Mouse (Mus musculus) left cerebral cortex, postnatal 14 days (tissue): ENCODE measurements around the gene Srd5a2. TPM values are rescaled to one million over a fixed set of nuclear protein-coding genes. Genes with fewer than 3 reads are reported as not detected.
"Not testable (repeated sequence)": the region's sequence is repeated elsewhere in the genome, so short reads cannot be mapped to it uniquely, and the experiment has no call there.

Source experiments
- DNase-seq, 2 experiments: peaks; one replicate each; pipeline ENCODE4 v3.0.0; 2021 to 2022; ENCODE audit warnings: low spot score in 2 of 2, mixed read lengths in 1 of 2
- intact Hi-C: fragments of 180-260 bp; cut with DNase I; formaldehyde crosslinking; loops from one replicate; pipeline ENCODE4 v1.15.1; 2025
- long read RNA-seq, 2 experiments: library from polyadenylated mRNA; stranded (forward); transcript quantifications; one replicate each; pipeline ENCODE4 v2.0.0; 2021
- total RNA-seq, 2 experiments: library from RNA; stranded (reverse); gene quantifications; 2 replicates each; pipeline ENCODE4 v1.2.3; 2021

The Srd5a2 gene
- not detected for total RNA-seq
- long read RNA-seq, experiment 1: 0 reads
- long read RNA-seq, experiment 2: 0 reads

DNA sequence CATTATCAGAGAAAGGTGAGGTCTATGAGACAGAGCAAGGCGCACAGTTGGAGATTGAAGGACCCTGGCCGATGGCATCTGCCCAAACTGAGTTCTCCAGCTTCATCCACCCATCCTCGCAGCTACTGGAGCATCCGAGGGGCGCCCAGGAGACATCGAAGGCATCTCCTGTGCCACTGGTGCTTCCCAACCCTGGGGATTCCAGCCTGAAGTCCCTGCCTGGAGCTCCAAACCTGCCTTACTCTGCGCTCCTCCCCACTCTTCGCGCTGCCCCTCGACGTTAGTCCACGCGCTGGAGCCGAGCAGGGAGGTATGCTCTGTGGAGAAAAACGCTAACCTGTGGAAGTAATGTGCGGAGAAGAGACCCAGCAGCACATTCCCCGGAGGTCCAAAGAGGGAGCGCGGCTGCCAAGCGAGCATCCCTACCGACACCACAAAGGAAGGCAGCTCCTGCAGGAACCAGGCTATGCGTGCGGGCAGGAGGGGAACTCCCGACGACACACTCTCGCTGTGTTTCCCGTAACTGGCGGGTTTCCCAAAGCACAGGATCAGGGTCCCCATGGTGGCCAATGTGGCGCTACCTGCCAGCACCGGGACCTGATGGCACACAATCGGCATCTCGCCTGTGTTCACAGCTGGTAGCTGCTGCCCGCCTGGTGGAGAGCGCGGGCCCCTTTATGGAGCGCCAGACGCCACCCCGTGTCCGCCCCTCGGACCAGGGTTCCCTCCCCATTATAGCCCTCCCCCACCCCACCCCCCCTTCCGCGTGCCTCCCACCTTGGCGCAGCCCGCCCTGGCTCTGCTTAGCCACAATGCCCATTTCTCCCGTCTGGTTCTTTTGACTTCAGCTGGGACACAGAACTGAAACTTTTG is at the start of gene Srd5a2:
Gene Srd5a2 (minus strand): TSS at position 707 of the 873 bp plus-strand sequence.
- no peak for DNase-seq
- intact Hi-C loops: no loop called here

DNA sequence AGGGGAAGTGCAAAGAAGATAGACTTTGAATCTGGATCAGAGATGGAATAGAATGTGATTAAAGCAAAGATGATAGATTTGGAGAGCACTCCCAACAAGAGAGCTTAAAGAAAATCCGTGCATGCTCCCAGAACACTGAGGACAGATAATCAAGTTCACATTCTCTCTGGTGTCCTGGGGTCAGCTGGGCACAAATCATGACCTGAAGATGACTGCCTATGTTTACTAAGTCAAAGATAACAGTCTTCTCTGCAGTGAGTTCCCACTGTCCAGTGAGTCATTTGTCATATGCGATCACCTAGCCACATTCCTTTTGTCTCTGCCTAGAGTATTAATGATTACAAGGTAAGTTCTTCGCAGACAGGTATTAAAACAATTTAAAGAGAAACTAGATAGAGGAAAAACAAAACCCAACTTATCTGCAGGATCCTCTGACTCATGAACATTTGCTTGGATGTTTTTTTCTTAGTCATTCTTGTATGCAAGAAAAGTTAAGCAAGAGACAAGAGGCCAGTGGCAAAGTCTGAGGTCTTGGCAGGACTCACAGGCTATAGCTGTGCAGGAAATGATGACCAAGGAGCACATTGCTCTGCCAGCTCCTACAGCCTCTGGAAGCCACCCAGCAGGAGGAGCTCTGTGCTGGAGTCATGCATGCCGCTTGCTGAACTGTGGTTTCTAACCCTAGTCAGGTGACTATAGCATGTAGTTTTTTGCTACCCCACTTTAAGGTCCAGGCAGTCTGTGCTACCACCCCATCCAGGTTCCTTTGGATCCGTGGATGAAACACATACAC is 41.4 kb upstream of the Srd5a2 start:
- no peak for DNase-seq
- intact Hi-C loops: no loop called here

DNA sequence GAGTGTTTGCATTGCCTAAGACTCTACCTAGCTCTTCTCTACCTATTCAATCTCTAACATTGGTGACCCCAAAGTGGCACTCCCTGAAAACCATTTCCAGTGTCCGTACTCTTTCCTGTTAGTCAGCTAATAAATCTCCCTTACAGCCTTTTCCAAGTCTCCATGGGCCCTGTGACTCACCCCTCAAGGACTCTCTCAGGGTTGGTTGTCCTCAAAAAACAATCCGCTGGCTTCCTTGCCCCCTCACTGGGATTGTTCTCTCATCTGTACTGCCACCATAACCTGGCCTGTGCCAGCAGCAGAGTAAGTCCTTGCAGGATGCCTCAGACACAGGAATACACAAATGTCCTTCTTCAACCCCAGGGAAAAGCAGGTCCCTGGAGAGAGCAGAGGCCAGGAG is 40.3 kb upstream of the Srd5a2 start:
- intact Hi-C loops: no loop called here
- DNase-seq: no peak

DNA sequence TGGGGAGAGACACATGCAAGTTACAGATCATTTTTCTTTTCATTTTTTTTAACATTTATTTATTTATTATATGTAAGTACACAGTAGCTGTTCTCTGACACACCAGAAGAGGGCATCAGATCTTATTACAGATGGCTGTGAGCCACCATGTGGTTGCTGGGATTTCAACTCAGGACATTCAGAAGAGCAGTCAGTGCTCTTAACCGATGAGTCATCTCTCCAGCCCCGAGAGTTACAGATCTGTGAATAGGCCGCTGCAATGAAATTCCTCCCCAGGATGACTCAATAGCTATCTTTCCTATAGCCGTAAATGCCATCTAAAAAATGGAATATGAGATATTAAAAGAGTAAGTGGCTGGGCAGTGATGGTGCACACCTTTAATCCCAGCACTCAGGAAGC is 35.7 kb upstream of the Srd5a2 start:
- no peak for DNase-seq
- intact Hi-C loops: no loop called here

DNA sequence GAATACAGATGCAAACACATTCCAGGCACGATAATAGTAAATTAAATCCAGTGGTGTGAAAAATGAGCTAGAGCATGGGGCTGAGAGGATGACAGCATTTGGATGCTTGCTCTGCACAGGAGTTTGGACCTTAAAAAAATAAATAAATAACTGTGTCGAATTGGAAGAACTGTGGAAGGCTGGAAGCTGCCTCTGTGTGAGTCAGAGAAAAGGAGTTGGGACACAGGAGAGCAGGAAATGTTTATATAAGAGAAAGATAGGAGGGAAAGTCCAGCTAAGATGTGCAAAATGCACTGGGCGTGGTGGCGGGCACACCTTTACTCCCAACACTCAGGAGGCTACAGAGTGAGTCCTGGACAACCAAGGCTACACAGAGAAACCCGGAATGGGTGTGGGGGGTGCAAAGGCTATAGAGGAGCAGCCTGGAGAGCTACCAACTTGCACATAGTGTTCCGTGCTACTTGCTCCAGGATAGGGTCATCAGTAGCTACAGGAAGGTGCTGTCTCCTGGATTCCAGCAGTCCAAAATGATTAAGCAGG is 32.4 kb upstream of the Srd5a2 start:
- no peak for DNase-seq

DNA sequence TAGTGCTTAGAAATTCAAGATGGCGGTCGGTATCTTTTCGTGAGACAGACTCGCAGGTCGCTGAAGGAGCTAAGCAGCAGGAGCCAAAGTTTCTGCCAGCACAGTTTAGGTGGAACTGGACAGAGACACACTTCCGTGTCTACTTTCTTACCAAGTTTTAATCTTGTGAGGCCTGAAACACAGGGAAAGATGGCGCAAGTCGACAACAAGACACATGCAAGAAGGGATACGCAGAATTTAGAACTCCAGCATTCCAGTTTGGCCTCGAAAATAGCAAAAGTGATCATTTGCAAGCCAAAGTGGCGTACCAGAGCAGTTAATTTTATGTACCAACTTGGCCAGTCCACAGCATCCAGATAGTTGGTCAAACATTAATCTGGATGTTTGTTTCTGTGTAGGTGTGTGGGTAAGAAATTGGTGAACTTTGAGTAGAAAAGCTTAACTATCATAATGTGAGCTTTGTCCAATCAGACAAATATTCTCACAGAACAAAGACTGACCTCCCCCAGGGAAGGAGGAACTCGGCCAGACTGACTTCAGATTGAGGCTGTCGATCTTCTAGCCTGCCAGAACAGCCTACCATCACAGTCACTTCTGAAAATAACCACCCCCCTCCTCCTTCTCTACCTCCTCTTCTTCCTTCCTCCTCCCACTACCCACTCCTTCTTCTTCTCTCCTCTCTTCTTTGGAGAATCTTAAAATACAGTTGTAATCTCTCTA is 31.2 kb upstream of the Srd5a2 start:
- intact Hi-C loops: no loop called here
- DNase-seq: no peak

More for the DNA sequence above, 32.4 kb upstream of the Srd5a2 start:
- intact Hi-C loops: no loop called here

DNA sequence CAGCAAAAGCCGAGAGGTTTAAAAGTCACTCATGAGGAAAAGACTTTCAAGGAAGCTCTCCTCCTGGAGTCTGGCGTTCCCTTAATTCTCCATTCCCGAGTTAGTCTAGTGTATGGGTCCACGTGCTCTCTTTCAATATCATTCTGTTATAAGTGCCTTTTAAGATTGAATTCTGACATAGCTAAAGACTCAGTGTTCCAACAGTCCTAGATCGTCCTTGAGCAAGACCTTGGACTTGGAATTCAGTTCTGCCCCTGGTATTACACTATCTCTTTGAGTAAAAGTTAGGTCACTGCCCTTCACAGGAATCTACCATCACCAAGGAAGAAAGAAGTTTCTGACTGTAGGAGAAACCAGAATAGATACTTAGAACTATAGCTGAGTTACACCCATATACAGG is 25.4 kb upstream of the Srd5a2 start:
- DNase-seq, intact Hi-C loops: not testable (repeated sequence)

DNA sequence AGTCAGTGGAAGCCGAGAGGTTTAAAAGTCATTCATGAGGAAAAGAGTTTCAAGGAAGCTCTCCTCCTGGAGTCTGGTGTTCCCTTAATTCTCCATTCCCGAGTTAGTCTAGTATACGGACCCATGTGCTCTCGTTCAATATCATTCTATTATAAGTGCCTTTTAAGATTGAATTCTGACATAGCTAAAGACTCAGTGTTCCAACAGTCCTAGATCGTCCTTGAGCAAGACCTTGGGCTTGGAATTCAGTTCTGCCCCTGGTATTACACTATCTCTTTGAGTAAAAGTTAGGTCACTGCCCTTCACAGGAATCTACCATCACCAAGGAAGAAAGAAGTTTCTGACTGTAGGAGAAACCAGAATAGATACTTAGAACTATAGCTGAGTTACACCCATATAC is 15.0 kb upstream of the Srd5a2 start:
- DNase-seq, intact Hi-C loops: not testable (repeated sequence)

DNA sequence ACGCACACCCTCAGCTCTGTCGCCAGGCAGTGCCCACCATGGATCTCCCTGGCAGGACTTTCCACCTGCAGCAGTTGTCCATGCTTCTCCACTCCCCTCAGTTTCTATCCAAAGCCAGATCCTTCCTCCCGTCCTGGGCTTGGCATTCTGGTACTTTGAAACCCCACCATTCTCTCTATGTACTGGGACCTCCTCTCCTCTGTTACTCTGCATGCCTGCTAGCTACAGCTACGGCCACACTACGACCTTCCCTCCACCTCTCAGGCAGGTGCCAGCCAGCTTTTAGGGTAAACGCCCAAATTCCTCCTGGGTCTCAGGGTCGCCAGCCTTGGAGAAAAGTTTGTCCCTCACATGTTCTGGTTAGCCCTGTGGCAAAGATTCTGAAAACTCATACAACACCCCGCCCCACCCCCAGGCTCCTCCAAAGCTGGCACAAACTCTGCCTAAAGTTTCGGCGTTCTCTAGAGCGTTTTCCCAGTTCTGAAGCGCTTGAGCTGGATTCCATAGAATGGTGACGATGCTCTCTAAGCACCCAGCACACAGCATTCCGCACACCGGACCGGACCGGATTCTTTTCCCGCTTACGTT is 607 bp upstream of the Srd5a2 start:
- intact Hi-C loops: no loop called here
- DNase-seq: no peak

DNA sequence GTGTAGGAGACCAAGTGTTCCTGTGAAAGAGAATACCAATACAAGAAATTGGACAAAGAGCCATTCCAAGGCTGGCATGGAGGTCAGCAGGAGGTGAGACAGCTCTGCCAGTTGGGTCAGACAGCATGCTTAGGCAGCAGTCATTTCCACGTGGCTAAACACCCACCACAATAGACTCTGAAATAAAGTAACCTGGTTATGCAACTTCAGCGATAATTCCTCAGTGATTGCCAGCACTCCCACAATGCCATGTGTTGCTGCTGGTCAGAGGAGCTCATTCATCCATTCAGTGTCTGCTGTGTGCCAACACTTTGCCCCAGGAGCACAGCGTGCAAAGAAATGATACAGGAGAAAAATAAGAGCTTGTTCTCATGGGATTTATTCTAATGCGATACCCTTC is 4.0 kb downstream of the Srd5a2 start:
- intact Hi-C loops: no loop called here
- no peak for DNase-seq

DNA sequence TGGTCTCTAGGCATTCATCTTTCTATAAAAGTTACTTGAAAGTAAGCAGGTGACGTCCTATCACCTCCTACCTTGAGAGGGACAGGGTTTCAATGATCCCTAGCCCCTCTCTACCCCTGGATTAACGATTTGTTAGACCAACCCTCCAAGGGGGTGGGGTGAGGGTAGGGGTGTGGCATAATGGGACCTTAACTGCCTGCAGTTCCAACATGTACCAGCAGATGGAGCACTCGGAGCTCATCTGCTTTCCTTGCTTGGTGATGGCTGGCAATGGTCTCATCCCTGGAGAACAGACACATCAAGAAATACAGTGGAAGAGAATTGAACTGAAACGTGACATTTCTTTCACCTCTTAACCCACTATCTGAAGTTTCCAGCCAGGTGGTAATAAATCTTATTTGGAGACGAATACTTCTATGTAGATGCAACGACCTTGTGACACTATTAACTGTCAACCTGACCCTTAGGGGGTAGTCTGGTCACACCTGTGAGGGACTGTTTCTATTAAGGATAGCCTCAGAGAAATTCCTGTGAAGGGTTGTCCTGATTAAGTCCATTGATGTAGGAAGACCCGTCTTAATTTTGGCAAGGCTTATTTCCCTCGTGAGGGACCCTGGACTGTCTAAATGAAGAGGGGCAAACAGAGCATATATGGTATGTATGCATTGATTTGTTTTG is 27.1 kb downstream of the Srd5a2 start:
- intact Hi-C loops: loop anchor here (5.0 to 10.0 kb wide), 2 partner anchors 172 to 274 kb away; partner anchors contain the start of gene Memo1

DNA sequence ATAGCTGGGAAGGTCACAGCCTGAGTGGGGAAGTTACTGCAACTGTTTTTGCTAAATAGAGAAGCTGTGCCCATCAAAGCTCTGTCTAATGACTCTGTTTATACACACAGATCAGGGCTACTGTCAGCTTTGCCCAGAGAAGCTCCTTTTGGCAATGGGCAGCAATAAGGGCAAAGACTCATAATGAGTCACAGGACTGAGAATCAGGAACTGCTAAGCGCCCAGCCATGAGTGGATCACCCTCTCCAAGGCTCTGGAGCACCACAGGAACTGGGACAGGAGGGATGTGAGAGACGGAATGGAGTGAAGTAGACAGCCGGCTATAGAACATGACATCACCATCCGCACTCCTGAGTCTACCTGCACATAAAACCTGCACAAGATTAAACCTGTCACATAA is 29.4 kb downstream of the Srd5a2 start:
- DNase-seq: no peak
- intact Hi-C loops: no loop called here

More for the DNA sequence above, 27.1 kb downstream of the Srd5a2 start:
- DNase-seq: peak; percentile 90 to 91

DNA sequence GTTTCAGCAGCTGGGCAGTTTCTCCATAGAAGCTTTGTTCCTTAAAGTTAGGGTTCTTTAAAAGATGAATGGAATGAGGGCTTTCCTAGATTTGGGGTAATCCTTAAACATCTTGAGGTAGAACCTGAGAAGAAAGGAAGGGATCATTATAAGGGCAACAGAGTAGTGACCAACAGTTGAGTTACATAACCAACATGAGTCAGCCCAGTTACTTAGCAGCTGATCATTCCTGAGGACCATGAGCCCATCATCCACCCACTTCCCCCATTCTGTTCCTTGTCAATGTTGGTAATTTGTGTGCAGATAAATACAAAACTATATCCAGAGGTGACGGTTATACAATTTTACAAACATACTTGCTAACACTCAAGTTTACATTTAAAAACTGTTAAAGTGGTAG is 30.1 kb downstream of the Srd5a2 start:
- no peak for DNase-seq
- intact Hi-C loops: no loop called here

DNA sequence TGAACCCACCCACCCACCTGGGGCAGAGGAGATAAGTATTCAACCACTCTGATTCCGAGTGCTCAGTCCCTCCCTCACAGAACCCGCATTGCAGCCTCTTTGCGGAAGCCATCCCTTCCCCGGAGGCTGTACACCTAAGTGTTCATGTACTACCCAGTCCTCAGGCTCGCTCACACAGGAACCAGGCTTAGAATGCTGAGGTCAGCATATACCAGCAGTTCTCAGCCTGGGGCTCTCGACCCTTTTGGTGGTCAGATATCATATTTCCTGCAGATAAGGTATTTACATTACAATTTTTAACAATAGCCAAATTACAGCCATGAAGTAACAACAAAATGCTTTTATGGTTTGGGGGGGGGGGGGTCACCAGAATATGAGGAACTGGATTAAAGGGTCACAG is 32.6 kb downstream of the Srd5a2 start:
- DNase-seq: no peak
- intact Hi-C loops: no loop called here

DNA sequence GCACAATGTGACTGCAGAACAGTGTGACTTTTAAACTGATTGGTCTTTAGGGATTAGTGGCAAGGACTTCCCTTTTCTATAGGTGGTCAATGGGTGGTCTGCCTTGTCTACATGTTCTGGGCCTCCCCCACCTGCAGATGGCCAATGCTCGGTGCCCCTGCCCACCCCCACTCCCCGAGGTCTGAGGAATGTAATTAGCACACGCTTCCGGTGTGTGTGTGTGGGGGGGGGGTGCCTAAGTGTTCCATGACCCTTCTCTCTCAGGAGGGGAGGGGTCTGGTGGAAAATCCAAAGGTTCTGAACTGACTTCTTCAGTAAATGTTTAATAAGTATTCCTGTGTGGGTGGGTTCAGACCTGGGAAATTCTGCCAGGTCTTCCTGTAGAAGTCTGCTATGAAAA is 39.0 kb downstream of the Srd5a2 start:
- DNase-seq: no peak
- intact Hi-C loops: no loop called here

DNA sequence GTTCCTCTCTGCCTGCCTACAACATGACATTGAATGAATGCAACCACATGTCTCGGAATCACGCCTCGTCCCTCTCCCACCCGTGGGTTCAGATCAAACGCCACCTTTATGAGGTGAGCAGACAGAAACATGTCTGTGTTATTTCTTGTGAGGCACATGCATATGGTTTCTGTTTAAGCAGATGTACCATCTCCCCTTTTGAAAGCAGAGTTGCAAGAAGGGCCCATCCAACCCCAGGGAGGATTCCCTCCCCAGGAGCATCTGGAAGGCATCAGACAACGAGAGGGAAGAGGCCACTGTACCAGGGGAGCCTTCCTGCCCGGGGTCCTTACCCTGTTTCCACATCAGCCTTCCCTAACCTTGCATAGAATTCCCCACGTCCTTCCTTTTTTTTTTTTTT is 40.7 kb downstream of the Srd5a2 start:
- intact Hi-C loops: no loop called here
- DNase-seq: no peak

DNA sequence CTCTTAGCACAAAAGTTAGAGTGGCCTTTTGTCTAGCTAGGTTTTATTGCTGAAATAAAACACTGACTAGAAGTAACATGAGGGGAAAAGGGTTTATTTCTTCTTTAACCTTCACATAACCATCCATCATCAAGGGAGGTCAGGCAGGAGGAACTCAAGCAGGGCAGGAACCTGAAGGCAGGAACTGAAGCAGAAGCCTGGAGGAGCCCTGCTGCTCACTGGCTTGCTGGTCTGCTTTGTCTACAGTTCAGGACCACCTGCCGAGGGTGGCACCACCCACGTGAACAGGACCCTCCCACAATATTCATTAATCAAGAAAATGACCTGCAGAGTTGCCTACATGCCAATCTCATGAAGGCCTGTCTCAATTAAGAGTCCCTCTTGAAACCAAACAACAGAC is 45.3 kb downstream of the Srd5a2 start:
- intact Hi-C loops: no loop called here

DNA sequence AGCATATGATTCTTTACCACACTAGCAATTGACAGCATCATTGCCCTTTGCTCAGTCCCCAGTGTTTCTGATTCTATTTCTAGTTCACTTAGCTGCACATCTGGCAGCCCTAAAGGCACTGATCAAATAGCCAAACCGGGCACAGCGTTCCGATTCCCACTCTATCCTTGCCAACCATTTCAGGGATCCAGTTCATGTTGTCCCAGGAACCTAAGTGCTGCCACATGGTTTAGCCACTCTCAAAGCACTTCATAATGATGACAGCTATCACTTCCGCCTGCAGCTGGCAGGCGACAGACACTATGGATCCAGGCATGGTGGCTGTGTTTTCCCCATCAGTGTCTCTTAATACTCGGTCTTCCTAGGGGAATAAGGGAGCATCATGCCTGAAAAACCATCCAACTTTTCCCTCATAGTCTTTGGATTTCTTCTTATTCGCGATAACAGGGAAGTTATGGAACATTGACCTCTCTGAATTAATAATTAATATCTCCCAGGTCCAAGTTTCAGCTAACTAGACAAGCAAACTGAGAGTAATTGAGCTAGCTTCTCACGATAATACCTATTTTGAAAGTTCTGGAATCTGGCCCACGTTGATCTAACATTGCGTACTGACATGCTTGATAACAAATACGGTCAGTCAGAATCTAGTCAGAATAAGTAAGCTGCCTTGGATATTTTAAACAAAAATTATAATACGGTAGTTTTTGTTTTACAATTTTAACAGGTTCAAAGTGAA is 51.6 kb downstream of the Srd5a2 start:
- DNase-seq: no peak
- intact Hi-C loops: no loop called here

More for the DNA sequence above, 45.3 kb downstream of the Srd5a2 start:
- no peak for DNase-seq
